Mouse (Mus musculus): ENCODE results near the gene Clrn3. TPM values are rescaled to one million over a fixed set of nuclear protein-coding genes. Genes with fewer than 3 reads are reported as not detected.
"Not testable (repeated sequence)": the region's sequence is repeated elsewhere in the genome, so short reads cannot be mapped to it uniquely, and the experiment has no call there.

The Clrn3 gene
- polyA plus RNA-seq, 1 experiment from 2014 or later, result 61.7 TPM

- Histone ChIP-seq H3K27ac (ENCODE audit: low read depth, low read length) (no peak overlapping the region), H3K4me3 (ENCODE audit: low read depth, low read length) (no peak overlapping the region), H3K4me2 (replicated peaks; ENCODE audit: low read depth) (no peak overlapping the region), H3K9me3 (ENCODE audit: control insufficient read depth) (no peaks in the 10 kb centered on the region), H3K27me3 (replicated peaks; ENCODE audit: control insufficient read depth, insufficient read depth, low read length) (no peaks in the 10 kb centered on the region), H3K4me1 (replicated peaks; ENCODE audit: control insufficient read depth, insufficient read depth, low read length) (peaks cover 11% of the 10 kb centered on the region; the same call in 1 of the 2 replicates), H3K9ac (ENCODE audit: low read depth, low read length) (no peak overlapping the region), H3K36me3 (ENCODE audit: control insufficient read depth, insufficient read depth) (peaks cover 20% of the 10 kb centered on the region; the same call in 1 of the 2 replicates)
- no peak for TF ChIP-seq CTCF (IDR thresholded peaks at IDR 0.05; ENCODE audit: low read depth)
- ATAC-seq, result no peak
- WGBS, result 69% methylated on average over 5 of the region's 5 CpGs
Observed at GRCm38 (mm10) chr7:135520241-135520640, 8.2 kb downstream of the Clrn3 start.

GRCm38 (mm10) chr7:135517191-135517590 lies 11.3 kb downstream of the Clrn3 start:
- no peaks in the 10 kb centered on the region for H3K27me3 ChIP-seq (replicated peaks; ENCODE audit: control insufficient read depth, insufficient read depth, low read length)
- H3K4me2 ChIP-seq (replicated peaks; ENCODE audit: low read depth), result no peak overlapping the region
- TF ChIP-seq CTCF (IDR thresholded peaks at IDR 0.05; ENCODE audit: low read depth), result no peak
- H3K4me1 ChIP-seq (replicated peaks; ENCODE audit: control insufficient read depth, insufficient read depth, low read length), result 0 out of 2 replicates have a peak, but pooled peaks cover 4% of the 10 kb centered on the region
- no peak overlapping the region for H3K9ac ChIP-seq (ENCODE audit: low read depth, low read length)
- WGBS, result 55% methylated on average over 4 of the region's 4 CpGs
- no peak overlapping the region for H3K4me3 ChIP-seq (ENCODE audit: low read depth, low read length)
- H3K36me3 ChIP-seq (ENCODE audit: control insufficient read depth, insufficient read depth), result peaks cover 39% of the 10 kb centered on the region
- no peak for ATAC-seq
- H3K9me3 ChIP-seq (ENCODE audit: control insufficient read depth), result no peaks in the 10 kb centered on the region
- H3K27ac ChIP-seq (ENCODE audit: low read depth, low read length), result no peak overlapping the region

GRCm38 (mm10) chr7:135511723-135512122 lies 16.7 kb downstream of the Clrn3 start:
- Histone ChIP-seq H3K9me3 (ENCODE audit: control insufficient read depth) (no peaks in the 10 kb centered on the region), H3K27ac (ENCODE audit: low read depth, low read length) (peak overlapping the region; percentile 8; the same call in 1 of the 2 replicates), H3K4me2 (replicated peaks; ENCODE audit: low read depth) (no peak overlapping the region), H3K4me3 (ENCODE audit: low read depth, low read length) (no peak overlapping the region), H3K27me3 (replicated peaks; ENCODE audit: control insufficient read depth, insufficient read depth, low read length) (no peaks in the 10 kb centered on the region), H3K4me1 (replicated peaks; ENCODE audit: control insufficient read depth, insufficient read depth, low read length) (0 out of 2 replicates have a peak, but pooled peaks cover 6% of the 10 kb centered on the region), H3K36me3 (ENCODE audit: control insufficient read depth, insufficient read depth) (peaks cover 22% of the 10 kb centered on the region), H3K9ac (ENCODE audit: low read depth, low read length) (no peak overlapping the region)
- TF ChIP-seq CTCF (IDR thresholded peaks at IDR 0.05; ENCODE audit: low read depth), result peak; percentile 23; the same call in 1 of the 2 replicates
- ATAC-seq, result no peak
- WGBS, result 86% methylated on average over 3 of the region's 3 CpGs

GRCm38 (mm10) chr7:135510431-135510830 lies 18.0 kb downstream of the Clrn3 start:
- Histone ChIP-seq H3K27me3 (replicated peaks; ENCODE audit: control insufficient read depth, insufficient read depth, low read length) (no peaks in the 10 kb centered on the region), H3K9ac (ENCODE audit: low read depth, low read length) (no peak overlapping the region), H3K4me1 (replicated peaks; ENCODE audit: control insufficient read depth, insufficient read depth, low read length) (0 out of 2 replicates have a peak, but pooled peaks cover 6% of the 10 kb centered on the region), H3K4me2 (replicated peaks; ENCODE audit: low read depth) (no peak overlapping the region), H3K36me3 (ENCODE audit: control insufficient read depth, insufficient read depth) (peaks cover 22% of the 10 kb centered on the region), H3K9me3 (ENCODE audit: control insufficient read depth) (no peaks in the 10 kb centered on the region), H3K4me3 (ENCODE audit: low read depth, low read length) (no peak overlapping the region), H3K27ac (ENCODE audit: low read depth, low read length) (peak overlapping the region; percentile 88)
- no peak for TF ChIP-seq CTCF (IDR thresholded peaks at IDR 0.05; ENCODE audit: low read depth)
- ATAC-seq, result peak; percentile 9; the same call in 1 of the 2 replicates
- WGBS, result 54% methylated on average over 5 of the region's 5 CpGs

- Histone ChIP-seq H3K9me3 (ENCODE audit: control insufficient read depth) (no peaks in the 10 kb centered on the region), H3K27ac (ENCODE audit: low read depth, low read length) (peak overlapping the region; percentile 88), H3K4me3 (ENCODE audit: low read depth, low read length) (no peak overlapping the region), H3K4me2 (replicated peaks; ENCODE audit: low read depth) (peak overlapping the region; percentile 39; the same call in 1 of the 2 replicates), H3K4me1 (replicated peaks; ENCODE audit: control insufficient read depth, insufficient read depth, low read length) (0 out of 2 replicates have a peak, but pooled peaks cover 6% of the 10 kb centered on the region), H3K36me3 (ENCODE audit: control insufficient read depth, insufficient read depth) (peaks cover 16% of the 10 kb centered on the region), H3K27me3 (replicated peaks; ENCODE audit: control insufficient read depth, insufficient read depth, low read length) (no peaks in the 10 kb centered on the region), H3K9ac (ENCODE audit: low read depth, low read length) (no peak overlapping the region; the same call in 1 of the 2 replicates)
- TF ChIP-seq CTCF (IDR thresholded peaks at IDR 0.05; ENCODE audit: low read depth), result no peak
- 37% methylated on average over 3 of the region's 3 CpGs for whole genome bisulfite sequencing
- ATAC-seq, result peak; percentile 100
Observed at GRCm38 (mm10) chr7:135509272-135509671, 19.2 kb downstream of the Clrn3 start.

GRCm38 (mm10) chr7:135508602-135509001 lies 19.9 kb downstream of the Clrn3 start:
- ATAC-seq, result no peak
- Histone ChIP-seq H3K27ac (ENCODE audit: low read depth, low read length) (peak overlapping the region; percentile 83), H3K27me3 (replicated peaks; ENCODE audit: control insufficient read depth, insufficient read depth, low read length) (no peaks in the 10 kb centered on the region), H3K36me3 (ENCODE audit: control insufficient read depth, insufficient read depth) (peaks cover 11% of the 10 kb centered on the region), H3K9me3 (ENCODE audit: control insufficient read depth) (no peaks in the 10 kb centered on the region), H3K4me1 (replicated peaks; ENCODE audit: control insufficient read depth, insufficient read depth, low read length) (0 out of 2 replicates have a peak, but pooled peaks cover 6% of the 10 kb centered on the region), H3K9ac (ENCODE audit: low read depth, low read length) (no peak overlapping the region), H3K4me3 (ENCODE audit: low read depth, low read length) (no peak overlapping the region), H3K4me2 (replicated peaks; ENCODE audit: low read depth) (peak overlapping the region; percentile 37)
- no peak for TF ChIP-seq CTCF (IDR thresholded peaks at IDR 0.05; ENCODE audit: low read depth)
- WGBS, result 70% methylated on average over 4 of the region's 4 CpGs

GRCm38 (mm10) chr7:135506506-135506905 lies 21.9 kb downstream of the Clrn3 start:
- not testable (repeated sequence) for H3K9ac ChIP-seq (ENCODE audit: low read depth, low read length); ATAC-seq; H3K27ac ChIP-seq (ENCODE audit: low read depth, low read length); H3K27me3 ChIP-seq (replicated peaks; ENCODE audit: control insufficient read depth, insufficient read depth, low read length); H3K4me2 ChIP-seq (replicated peaks; ENCODE audit: low read depth); H3K4me1 ChIP-seq (replicated peaks; ENCODE audit: control insufficient read depth, insufficient read depth, low read length); H3K9me3 ChIP-seq (ENCODE audit: control insufficient read depth); H3K36me3 ChIP-seq (ENCODE audit: control insufficient read depth, insufficient read depth); H3K4me3 ChIP-seq (ENCODE audit: low read depth, low read length)
- 89% methylated on average over 5 of the region's 5 CpGs for WGBS
